Mouse (Mus musculus) retina, adult 2 months (tissue): Measurements from ENCODE around the gene Ppil2.

Experiments used
- DNase-seq: peaks from one replicate; pipeline ENCODE4 v3.0.0-alpha.2; 2012; ENCODE audit warnings: low read depth, low spot score

Ppil2 gene

GRCm38 (mm10) chr16:17040716-17041115 lies 70.3 kb downstream of the Ppil2 start:
- no peak for DNase-seq
